Mouse (Mus musculus) ovary, adult 18-20 months (tissue): ENCODE data around the gene 5730455P16Rik.
"Not testable (repeated sequence)": the region's sequence is repeated elsewhere in the genome, so short reads cannot be mapped to it uniquely, and the experiment has no call there.

ENCODE experiments used
- DNase-seq: peaks from one replicate; pipeline ENCODE4 v3.0.0; 2022; ENCODE audit warnings: low spot score, mixed read lengths

The 5730455P16Rik gene

GRCm38 (mm10) chr11:80379184-80379583 is 1.4 kb upstream of the 5730455P16Rik start:
- DNase-seq: not testable (repeated sequence)

- not testable (repeated sequence) for DNase-seq
Measured at GRCm38 (mm10) chr11:80378452-80379068, 726 bp upstream of the 5730455P16Rik start.

GRCm38 (mm10) chr11:80376651-80377050 is 1.2 kb downstream of the 5730455P16Rik start:
- DNase-seq: no peak

- no peak for DNase-seq
Measured at GRCm38 (mm10) chr11:80368949-80369348, 8.9 kb downstream of the 5730455P16Rik start.

GRCm38 (mm10) chr11:80354832-80355231 is 23.0 kb downstream of the 5730455P16Rik start:
- DNase-seq: no peak

GRCm38 (mm10) chr11:80351832-80352430 is 25.9 kb downstream of the 5730455P16Rik start:
- DNase-seq: peak; percentile 20

DNA sequence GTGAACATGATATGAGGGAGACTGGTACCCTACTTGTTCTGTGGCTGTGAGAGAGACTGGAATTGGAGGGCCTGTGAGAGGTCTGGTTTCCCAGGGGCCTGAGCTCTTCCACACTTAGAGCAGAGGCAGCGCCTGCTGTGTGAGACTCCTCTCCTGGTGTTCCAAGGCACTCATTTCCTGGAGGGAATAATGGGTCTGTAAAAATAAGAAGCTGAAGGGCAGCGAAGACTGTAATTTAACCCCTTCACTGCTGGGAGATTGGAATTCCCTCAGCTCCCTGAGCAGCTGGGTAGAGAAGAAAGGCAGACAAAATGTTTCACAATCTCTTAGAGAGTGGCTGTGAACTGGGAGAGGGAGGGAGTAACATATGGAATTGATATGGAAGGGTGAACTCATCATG is 35.4 kb downstream of the 5730455P16Rik start:
- DNase-seq: no peak

DNA sequence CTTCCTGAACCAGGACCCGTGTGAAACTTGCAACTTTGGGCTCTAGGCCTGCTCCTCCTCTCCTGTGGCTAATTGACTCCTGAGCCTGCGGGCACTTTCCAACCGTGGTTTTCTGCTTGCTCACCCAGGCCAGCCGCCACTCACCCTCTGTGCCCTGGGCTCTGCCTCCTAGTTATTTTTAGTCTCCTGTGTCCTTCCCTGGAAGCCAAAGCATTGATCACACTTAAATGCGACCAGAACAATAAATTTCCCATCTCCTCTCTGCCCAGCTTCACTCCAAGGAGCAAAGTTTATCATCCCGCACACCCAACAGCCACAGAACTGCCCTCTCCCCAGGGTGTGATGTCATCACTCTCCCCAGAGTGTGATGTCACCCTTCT is 41.5 kb downstream of the 5730455P16Rik start:
- no peak for DNase-seq

GRCm38 (mm10) chr11:80335609-80336350 is 42.1 kb downstream of the 5730455P16Rik start:
- DNase-seq: no peak

GRCm38 (mm10) chr11:80332709-80333400 is 45.0 kb downstream of the 5730455P16Rik start:
- DNase-seq: no peak

GRCm38 (mm10) chr11:80324636-80325035 is 53.2 kb downstream of the 5730455P16Rik start:
- DNase-seq: no peak

DNA sequence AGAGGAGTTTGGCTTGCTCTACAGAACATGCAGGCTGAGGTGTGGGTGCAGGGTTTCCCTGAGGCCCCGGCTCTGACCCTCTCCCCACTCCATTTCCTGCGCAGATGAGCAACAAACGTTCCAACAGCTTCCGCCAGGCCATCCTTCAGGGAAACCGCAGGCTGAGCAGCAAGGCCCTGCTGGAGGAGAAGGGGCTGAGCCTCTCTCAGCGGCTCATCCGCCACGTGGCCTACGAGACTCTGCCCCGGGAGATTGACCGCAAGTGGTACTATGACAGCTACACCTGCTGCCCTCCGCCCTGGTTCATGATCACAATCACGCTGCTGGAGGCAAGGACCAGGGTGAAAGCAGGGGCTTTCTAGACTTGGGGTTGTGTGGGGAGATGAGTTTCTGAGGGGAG is 54.6 kb downstream of the 5730455P16Rik start:
- DNase-seq: no peak

GRCm38 (mm10) chr11:80315743-80316639 is 61.8 kb downstream of the 5730455P16Rik start:
- no peak for DNase-seq

- no peak for DNase-seq
Measured at GRCm38 (mm10) chr11:80313944-80314343, 63.9 kb downstream of the 5730455P16Rik start.

DNA sequence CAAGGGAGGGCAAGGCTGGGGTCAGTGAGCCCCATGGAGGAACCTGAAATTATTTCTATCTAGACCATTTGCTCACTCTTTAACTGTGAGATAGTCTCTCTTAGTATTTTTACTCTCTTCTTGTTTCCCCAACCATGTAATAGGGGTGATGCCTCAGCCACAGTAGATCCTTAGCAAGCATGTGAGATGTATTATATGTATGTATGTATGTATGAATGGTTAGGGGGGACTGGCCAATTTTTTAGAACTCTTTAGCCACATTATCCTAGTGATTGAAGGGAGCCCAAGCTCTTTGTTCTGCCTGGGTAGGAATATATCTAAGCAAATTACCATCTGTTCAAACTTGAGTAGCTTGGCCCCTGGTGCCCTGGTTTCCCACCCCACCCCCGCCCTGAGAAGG is 64.4 kb downstream of the 5730455P16Rik start:
- DNase-seq: no peak

DNA sequence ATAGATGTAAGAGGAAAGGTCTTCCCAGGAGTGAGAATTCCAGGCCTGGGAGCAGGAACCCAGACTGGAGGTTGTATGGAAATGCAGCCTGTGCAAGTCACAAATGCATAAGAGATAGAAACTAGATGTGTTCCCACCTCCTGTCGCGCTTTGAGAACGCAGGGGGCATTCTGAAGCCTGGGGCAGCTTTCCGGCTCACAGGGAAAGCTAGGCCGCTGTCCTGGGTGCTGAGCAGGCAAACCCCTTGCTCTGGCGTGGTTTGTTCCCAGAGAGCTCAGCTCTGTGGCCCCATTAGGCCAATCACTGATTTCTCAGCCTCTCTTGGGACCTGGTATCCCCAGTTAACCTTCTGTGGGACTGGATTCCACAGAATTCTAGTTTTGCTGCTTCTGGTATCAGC is 65.3 kb downstream of the 5730455P16Rik start:
- DNase-seq: no peak

DNA sequence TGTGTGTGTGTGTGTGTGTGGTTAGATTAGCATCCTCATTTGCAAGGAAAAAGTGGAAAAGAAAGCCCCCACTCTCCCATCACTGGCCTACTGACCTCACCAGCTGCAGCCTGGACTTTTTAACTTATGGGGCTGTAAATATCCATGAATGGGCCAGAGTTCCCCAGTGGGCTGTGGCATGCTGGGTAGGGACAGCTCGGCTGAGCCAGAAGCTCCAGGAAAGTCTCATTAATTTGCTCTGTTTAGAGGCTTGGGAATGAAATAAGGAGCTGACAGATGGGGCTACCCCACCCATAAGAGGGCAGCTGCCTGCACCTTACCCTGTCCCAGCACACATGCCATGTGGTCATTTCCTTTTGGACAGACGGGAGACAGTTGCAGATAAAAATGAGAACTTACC is 65.8 kb downstream of the 5730455P16Rik start:
- no peak for DNase-seq

DNA sequence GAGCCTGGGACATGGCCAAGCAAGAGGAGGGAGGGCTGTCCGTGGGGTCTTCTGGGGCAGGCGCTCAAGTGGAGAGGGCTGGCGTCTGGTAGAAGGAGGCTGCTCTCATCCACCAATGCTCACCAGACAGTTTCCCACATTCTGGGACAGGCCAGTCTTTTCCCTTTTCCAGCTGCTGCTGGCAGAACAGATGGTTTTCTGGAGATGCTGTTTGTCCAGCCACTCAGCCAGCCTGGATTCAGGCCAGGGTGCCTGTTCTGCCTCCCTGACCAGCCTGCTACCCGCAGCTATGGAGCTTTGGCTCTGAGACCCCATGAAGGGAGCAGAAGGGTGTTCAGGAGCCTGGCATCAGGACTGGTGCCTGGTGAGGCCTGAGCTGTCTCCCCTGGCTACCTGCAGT is 66.6 kb downstream of the 5730455P16Rik start:
- no peak for DNase-seq
